Mouse (Mus musculus): ENCODE measurements around the gene Rxylt1. TPM values are rescaled to one million over a fixed set of nuclear protein-coding genes. Genes with fewer than 3 reads are reported as not detected.

Gene Rxylt1
- polyA plus RNA-seq, 1 experiment from 2014 or later = 60.3 TPM

- H3K9ac ChIP-seq (replicated peaks; ENCODE audit: low read depth, low read length) = no peak overlapping the region
- H3K4me1 ChIP-seq (ENCODE audit: control insufficient read depth, insufficient read depth, low read length) = peaks cover 14% of the 10 kb centered on the region; the same call in 1 of the 2 replicates
- 56% methylated on average over 5 of the region's 5 CpGs for WGBS
- H3K36me3 ChIP-seq (ENCODE audit: control insufficient read depth, insufficient read depth, low read length) = no peaks in the 10 kb centered on the region
- H3K27me3 ChIP-seq (ENCODE audit: control insufficient read depth, insufficient read depth, low read length) = no peaks in the 10 kb centered on the region
- ATAC-seq (ENCODE audit: insufficient number of reproducible peaks, insufficient read depth, low FRiP score, low read depth) = peak; percentile 84; the same call in 1 of the 2 replicates
- no peak overlapping the region for H3K4me2 ChIP-seq (replicated peaks; ENCODE audit: low read depth, low read length)
- no peaks in the 10 kb centered on the region for H3K9me3 ChIP-seq (ENCODE audit: control insufficient read depth, low read depth, low read length)
- no peak overlapping the region for H3K27ac ChIP-seq (ENCODE audit: low read length)
- no peak overlapping the region for H3K4me3 ChIP-seq (ENCODE audit: low read depth, low read length)
Measured at GRCm38 (mm10) chr10:122030420-122030819, 66.8 kb downstream of the Rxylt1 start.

GRCm38 (mm10) chr10:122029738-122030137 lies 67.4 kb downstream of the Rxylt1 start:
- Histone ChIP-seq H3K4me1 (ENCODE audit: control insufficient read depth, insufficient read depth, low read length) (peaks cover 14% of the 10 kb centered on the region; the same call in 1 of the 2 replicates), H3K36me3 (ENCODE audit: control insufficient read depth, insufficient read depth, low read length) (no peaks in the 10 kb centered on the region), H3K27me3 (ENCODE audit: control insufficient read depth, insufficient read depth, low read length) (no peaks in the 10 kb centered on the region), H3K9ac (replicated peaks; ENCODE audit: low read depth, low read length) (no peak overlapping the region), H3K27ac (ENCODE audit: low read length) (peak overlapping the region; percentile 52; the same call in 1 of the 2 replicates), H3K9me3 (ENCODE audit: control insufficient read depth, low read depth, low read length) (no peaks in the 10 kb centered on the region), H3K4me3 (ENCODE audit: low read depth, low read length) (no peak overlapping the region), H3K4me2 (replicated peaks; ENCODE audit: low read depth, low read length) (no peak overlapping the region)
- ATAC-seq (ENCODE audit: insufficient number of reproducible peaks, insufficient read depth, low FRiP score, low read depth) = no peak
- 36% methylated on average over 7 of the region's 7 CpGs for WGBS

Other genes starting within 250 kb of the Rxylt1 start
- gene Srgap1, start 50.1 kb downstream of the Rxylt1 start, polyA plus RNA-seq (2014; fragmentation: Nextera tagmentation; extraction: Ambion mirVana) = 15.5 and 15.6 TPM in 2 replicates